23 mouse cellular contexts compared by ENCODE assay signal in the genomic region with DNA sequence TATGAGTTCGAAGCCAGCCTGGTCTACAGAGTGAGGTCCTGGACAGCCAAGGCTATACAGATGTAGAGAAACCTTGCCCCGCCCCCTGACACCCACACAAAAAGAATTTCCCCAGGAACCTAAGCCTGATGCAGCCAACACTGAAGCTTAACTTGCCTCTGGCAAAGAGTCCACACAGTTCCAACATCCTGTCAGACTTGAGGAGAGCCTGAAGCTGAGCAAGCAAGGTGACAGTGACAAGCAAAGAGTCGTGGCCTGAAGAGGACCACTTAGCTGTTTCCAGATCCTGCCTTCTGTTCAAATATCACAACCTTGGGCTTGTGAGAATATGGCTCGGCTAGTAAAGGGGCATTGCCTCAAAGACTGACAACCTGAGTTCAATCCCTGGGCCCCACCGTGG. TPM values are rescaled to one million over a fixed set of nuclear protein-coding genes. Genes with fewer than 3 reads are reported as not detected.
DNase-seq lines count a peak whose midpoint lies in the region; ATAC-seq and TF ChIP-seq lines count a peak whose summit lies in the region.
"Had no signal": no experiment of that assay in that cellular context is flagged by ENCODE, and none has a peak within 500 bp of the region (broad histone marks: within the 10 kb centered on the region; RNA-seq: fewer than 3 reads in every experiment).

No protein-coding gene starts in this region.

- 77% methylated on average over 5 of the region's 5 CpGs for WGBS in hindbrain, embryonic 13.5 days

- H3K4me1 ChIP-seq in MEL (ENCODE audit: control insufficient read depth in 1 of 2, insufficient read depth in 2 of 2, low read length in 2 of 2): peaks cover 11 to 38% of the 10 kb centered on the region in 2 experiments
- H3K4me1 ChIP-seq in brown adipose tissue, adult 24 weeks (ENCODE audit: control insufficient read depth, insufficient read depth, insufficient read length, low read length): peaks cover 18% of the 10 kb centered on the region; the same call in 1 of the 2 replicates
- peaks cover 20% of the 10 kb centered on the region for H3K4me1 ChIP-seq in hindbrain, embryonic 13.5 days (replicated peaks)

- no peak for TF ChIP-seq CTCF in MEL (IDR thresholded peaks at IDR 0.05 in 2 of 3, conservative IDR thresholded peaks at IDR 0.05 in 1 of 3; ENCODE audit: control insufficient read depth in 1 of 3, insufficient read depth in 1 of 3, low read depth in 2 of 3, low read length in 3 of 3, poor library complexity in 1 of 3, severe bottlenecking in 1 of 3)

- ATAC-seq in hindbrain, embryonic 13.5 days (ENCODE audit: low FRiP score): no peak
- ATAC-seq: CD4-positive, CD25-positive, alpha-beta regulatory T cell, adult 4 months; forebrain, embryonic 13.5 days; forebrain, embryonic 16.5 days; intestine, embryonic 15.5 days; Patski had no signal

- H3K27ac ChIP-seq in MEL (ENCODE audit: control insufficient read depth, low read depth, low read length): peak overlapping the region; percentile 79
- peak overlapping the region; percentile 69 for H3K27ac ChIP-seq in brown adipose tissue, adult 24 weeks (replicated peaks; ENCODE audit: low read depth, low read length)
- no peak overlapping the region for H3K27ac ChIP-seq in hindbrain, embryonic 13.5 days
- H3K27ac ChIP-seq: forebrain, embryonic 10.5 days; forebrain, embryonic 13.5 days; heart, embryonic 13.5 days; hindbrain, embryonic 12.5 days; intestine, embryonic 15.5 days had no signal

- H3K4me3 ChIP-seq in MEL (ENCODE audit: control insufficient read depth in 1 of 2, insufficient read depth in 1 of 2, low read depth in 2 of 2, low read length in 2 of 2): no peak overlapping the region
- no peak overlapping the region for H3K4me3 ChIP-seq in brown adipose tissue, adult 24 weeks (ENCODE audit: insufficient read depth, low read depth, low read length)
- no peak overlapping the region for H3K4me3 ChIP-seq in hindbrain, embryonic 13.5 days
- H3K4me3 ChIP-seq: forebrain, embryonic 10.5 days; forebrain, embryonic 13.5 days; heart, embryonic 13.5 days; hindbrain, embryonic 12.5 days; intestine, embryonic 15.5 days had no signal

- no peak for TF ChIP-seq POLR2A in MEL (IDR thresholded peaks at IDR 0.05; ENCODE audit: control insufficient read depth in 1 of 2, insufficient read depth in 1 of 2, low read depth in 1 of 2, low read length in 2 of 2, poor library complexity in 1 of 2)

- H3K36me3 ChIP-seq in MEL (ENCODE audit: control insufficient read depth in 1 of 2, insufficient read depth in 2 of 2, low read length in 2 of 2): peaks cover 0 to 29% of the 10 kb centered on the region in 2 experiments; a peak in 2 of 4 replicates
- peaks cover under 1% of the 10 kb centered on the region; the same call in 1 of the 2 replicates for H3K36me3 ChIP-seq in hindbrain, embryonic 13.5 days
- H3K36me3 ChIP-seq: forebrain, embryonic 10.5 days; heart, embryonic 13.5 days; hindbrain, embryonic 12.5 days; intestine, embryonic 15.5 days had no signal

- TF ChIP-seq RAD21 in MEL (IDR thresholded peaks at IDR 0.05; ENCODE audit: low read depth, low read length): no peak

- DNase-seq in heart, adult 11 months: peak; percentile 92
- DNase-seq in heart, postnatal 36 days: no peak
- peak; percentile 5 for DNase-seq in kidney, adult 11 months
- no peak for DNase-seq in kidney, adult 18-20 months
- DNase-seq in MEL (ENCODE audit: low read depth, low spot score): peak; percentile 32
- no peak for DNase-seq in adrenal gland, postnatal 4 days (ENCODE audit: low spot score in 2 of 2)
- DNase-seq: adrenal gland, adult 2 months; adrenal gland, postnatal 14 days; cerebellum, postnatal 14 days; gastrocnemius, postnatal 10 days; gastrocnemius, postnatal 36 days; heart, postnatal 14 days; kidney, adult 2 months had no signal

- H3K4me2 ChIP-seq in hindbrain, embryonic 13.5 days: no peak overlapping the region
- H3K4me2 ChIP-seq: forebrain, embryonic 13.5 days; heart, embryonic 13.5 days; hindbrain, embryonic 12.5 days; intestine, embryonic 15.5 days had no signal

- TF ChIP-seq EP300 in MEL (IDR thresholded peaks at IDR 0.05; ENCODE audit: low read depth in 1 of 2, low read length in 2 of 2): no peak

- intact Hi-C loops in heart, postnatal 36 days (cut with DNase I): no loop called here

- no peaks in the 10 kb centered on the region for H3K9me3 ChIP-seq in MEL (replicated peaks; ENCODE audit: insufficient read depth, low read length)
- H3K9me3 ChIP-seq in hindbrain, embryonic 13.5 days: no peaks in the 10 kb centered on the region
- H3K9me3 ChIP-seq: forebrain, embryonic 10.5 days; forebrain, embryonic 13.5 days; heart, embryonic 13.5 days; hindbrain, embryonic 12.5 days; intestine, embryonic 15.5 days had no signal

- no peak overlapping the region; the same call in 1 of the 2 replicates for H3K9ac ChIP-seq in MEL (ENCODE audit: control insufficient read depth, low read depth, low read length, poor library complexity, severe bottlenecking)
- H3K9ac ChIP-seq in hindbrain, embryonic 13.5 days: no peak overlapping the region
- H3K9ac ChIP-seq: forebrain, embryonic 13.5 days; heart, embryonic 13.5 days; hindbrain, embryonic 12.5 days; intestine, embryonic 15.5 days had no signal

- no peaks in the 10 kb centered on the region for H3K27me3 ChIP-seq in MEL (ENCODE audit: control insufficient read depth in 1 of 2, insufficient read depth in 2 of 2, low read length in 2 of 2)
- H3K27me3 ChIP-seq in hindbrain, embryonic 13.5 days: peaks cover 23% of the 10 kb centered on the region
- H3K27me3 ChIP-seq: heart, embryonic 13.5 days; intestine, embryonic 15.5 days; Patski had no signal

- H3K79me2 ChIP-seq in MEL (ENCODE audit: control insufficient read depth, insufficient read depth, low read length, poor library complexity): peaks cover 16% of the 10 kb centered on the region

TF ChIP-seq in MEL, 35 proteins besides CTCF, POLR2A, EP300 and RAD21:
- TF ChIP-seq POLR2AphosphoS5 (IDR thresholded peaks at IDR 0.05; ENCODE audit: borderline replicate concordance, low read depth, low read length) (no peak), NELFE (IDR thresholded peaks at IDR 0.05; ENCODE audit: low read depth, low read length) (no peak), SMC3 (IDR thresholded peaks at IDR 0.05; ENCODE audit: low read depth, low read length) (no peak), ZNF384 (IDR thresholded peaks at IDR 0.05; ENCODE audit: low read depth, low read length) (no peak), UBTF (IDR thresholded peaks at IDR 0.05; ENCODE audit: borderline replicate concordance, insufficient read depth, low read depth, low read length) (no peak), TBP (IDR thresholded peaks at IDR 0.05; ENCODE audit: low read depth, low read length) (no peak), ZKSCAN1 (IDR thresholded peaks at IDR 0.05; ENCODE audit: low read depth, low read length) (no peak), KAT2A (conservative IDR thresholded peaks at IDR 0.05; ENCODE audit: low read depth, low read length) (no peak), MYC (IDR thresholded peaks at IDR 0.05; ENCODE audit: low read depth, low read length) (no peak), MYB (IDR thresholded peaks at IDR 0.05; ENCODE audit: low read depth, low read length) (no peak)
TF ChIP-seq in MEL: peak in this region for 0.

RNA-seq across cellular contexts. Expression of gene Slc25a42, which starts 3.0 kb away (rescaled TPM):
- 10 to 100 TPM; 53.2 to 66.7 TPM for total RNA-seq in heart, postnatal 36 days (2021)
- total RNA-seq in MEL (2012; rRNA removed): 4.4 and 5.2 TPM in 2 replicates
- 10 to 100 TPM in 1 of 2 experiments, not detected in 1; 12.1 TPM for polyA plus RNA-seq in MEL (2012; ENCODE audit: insufficient read depth in 1 of 2, insufficient read length in 2 of 2, low read depth in 1 of 2, low replicate concordance in 2 of 2, missing spikeins in 1 of 2)
- 75.9 and 89.9 TPM in 2 replicates for polyA plus RNA-seq in brown adipose tissue, adult 24 weeks (2012; ENCODE audit: insufficient read depth, insufficient read length, missing spikeins)
- total RNA-seq in adrenal gland, postnatal 4 days (2021): 10 to 100 TPM; 27.8 to 39.2 TPM
- 5.3 and 5.4 TPM in 2 replicates for polyA plus RNA-seq in hindbrain, embryonic 13.5 days (2015; fragmentation: Nextera tagmentation; extraction: Ambion mirVana)

RNA-seq across cellular contexts. Expression of gene Sugp2, which starts 18.9 kb away (rescaled TPM):
- total RNA-seq in heart, postnatal 36 days (2021): 10 to 100 TPM; 41.4 to 43.0 TPM
- total RNA-seq in MEL (2012; rRNA removed): 23.9 and 25.3 TPM in 2 replicates
- 10 to 100 TPM in 1 of 2 experiments, not detected in 1; 27.4 TPM for polyA plus RNA-seq in MEL (2012; ENCODE audit: insufficient read depth in 1 of 2, insufficient read length in 2 of 2, low read depth in 1 of 2, low replicate concordance in 2 of 2, missing spikeins in 1 of 2)
- polyA plus RNA-seq in brown adipose tissue, adult 24 weeks (2012; ENCODE audit: insufficient read depth, insufficient read length, missing spikeins): 5.9 and 10.4 TPM in 2 replicates
- total RNA-seq in adrenal gland, postnatal 4 days (2021): 10 to 100 TPM; 54.9 to 62.1 TPM
- polyA plus RNA-seq in hindbrain, embryonic 13.5 days (2015; fragmentation: Nextera tagmentation; extraction: Ambion mirVana): 72.1 and 81.8 TPM in 2 replicates

RNA-seq across cellular contexts. Expression of gene Armc6, which starts 19.2 kb away (rescaled TPM):
- 1 to 10 TPM; 6.2 to 7.0 TPM for total RNA-seq in heart, postnatal 36 days (2021)
- 50.2 and 63.9 TPM in 2 replicates for total RNA-seq in MEL (2012; rRNA removed)
- 10 to 100 TPM in 1 of 2 experiments, not detected in 1; 39.5 TPM for polyA plus RNA-seq in MEL (2012; ENCODE audit: insufficient read depth in 1 of 2, insufficient read length in 2 of 2, low read depth in 1 of 2, low replicate concordance in 2 of 2, missing spikeins in 1 of 2)
- polyA plus RNA-seq in brown adipose tissue, adult 24 weeks (2012; ENCODE audit: insufficient read depth, insufficient read length, missing spikeins): 5.0 and 6.7 TPM in 2 replicates
- total RNA-seq in adrenal gland, postnatal 4 days (2021): 10 to 100 TPM; 10.1 to 15.1 TPM
- polyA plus RNA-seq in hindbrain, embryonic 13.5 days (2015; fragmentation: Nextera tagmentation; extraction: Ambion mirVana): 79.1 and 89.7 TPM in 2 replicates

RNA-seq across cellular contexts. Expression of gene Tmem161a, which starts 42.9 kb away (rescaled TPM):
- total RNA-seq in heart, postnatal 36 days (2021): 100 to 1,000 TPM in 1 of 2 experiments, 10 to 100 TPM in 1; 99.2 to 103 TPM
- 45.1 and 50.7 TPM in 2 replicates for total RNA-seq in MEL (2012; rRNA removed)
- 10 to 100 TPM in 1 of 2 experiments, not detected in 1; 51.4 TPM for polyA plus RNA-seq in MEL (2012; ENCODE audit: insufficient read depth in 1 of 2, insufficient read length in 2 of 2, low read depth in 1 of 2, low replicate concordance in 2 of 2, missing spikeins in 1 of 2)
- polyA plus RNA-seq in brown adipose tissue, adult 24 weeks (2012; ENCODE audit: insufficient read depth, insufficient read length, missing spikeins): 20.3 and 22.0 TPM in 2 replicates
- total RNA-seq in adrenal gland, postnatal 4 days (2021): 10 to 100 TPM; 63.4 to 66.8 TPM
- polyA plus RNA-seq in hindbrain, embryonic 13.5 days (2015; fragmentation: Nextera tagmentation; extraction: Ambion mirVana): 44.3 and 52.3 TPM in 2 replicates

Comparison
In these comparisons a context has a peak if more than half of its experiments do, and no peak if none do; other contexts are left out.
1. DNase-seq: peak in heart, adult 11 months (single experiment), kidney, adult 11 months (single experiment) and MEL (single experiment); none in heart, postnatal 36 days (0 of 2), kidney, adult 18-20 months (single experiment) and adrenal gland, postnatal 4 days (0 of 2).